Mouse (Mus musculus) heart, postnatal 0 days (tissue): ENCODE measurements around the gene Sox13.

ENCODE experiments used
- CTCF ChIP-seq: IDR thresholded peaks from 2 replicates; pipeline ENCODE4 v1.5.1; 2016; ENCODE audit warnings: antibody characterized with exemption, control low read depth, low read depth
- EP300 ChIP-seq: IDR thresholded peaks from 2 replicates; pipeline ENCODE4 v1.6.1; 2016; ENCODE audit warnings: antibody characterized with exemption, low read depth

DNA sequence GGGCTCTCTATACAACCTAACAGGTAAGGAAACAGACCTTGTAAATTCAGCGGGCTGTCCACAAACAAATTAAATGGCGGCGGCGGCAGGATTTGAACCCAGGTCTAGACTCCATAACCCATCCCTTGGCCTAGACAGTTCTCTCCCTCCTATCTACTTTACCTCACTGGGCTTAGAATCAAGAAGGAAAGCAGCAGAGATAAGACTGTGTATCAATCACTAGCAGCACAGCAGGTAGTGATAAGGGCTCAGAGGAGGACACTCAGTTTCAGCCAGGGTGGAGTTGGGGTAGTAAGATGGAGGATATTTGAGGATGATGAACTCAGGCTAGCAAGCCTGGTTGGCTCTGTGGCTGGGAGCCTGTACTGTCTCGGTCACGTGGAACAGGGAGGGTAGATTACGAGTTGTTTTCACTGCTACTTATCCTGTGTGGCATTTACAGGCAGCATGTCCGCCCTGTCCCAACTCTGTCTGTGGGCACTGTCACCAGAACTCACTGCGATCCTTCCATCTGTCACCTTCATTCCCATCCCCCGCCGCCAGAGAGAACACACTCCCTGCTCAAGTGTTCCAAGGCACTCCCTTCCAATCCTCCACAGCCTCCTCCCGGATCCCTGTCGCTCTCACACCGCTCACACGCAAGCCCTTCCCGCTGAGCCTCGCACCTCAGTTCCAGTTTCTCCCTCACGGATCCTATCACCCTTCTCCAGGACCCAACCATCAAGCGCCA is 36.5 kb downstream of the Sox13 start:
- TF ChIP-seq CTCF (no peak), EP300 (no peak)
